Comparison of ENCODE assay signal across 12 mouse cellular contexts in the genomic region with DNA sequence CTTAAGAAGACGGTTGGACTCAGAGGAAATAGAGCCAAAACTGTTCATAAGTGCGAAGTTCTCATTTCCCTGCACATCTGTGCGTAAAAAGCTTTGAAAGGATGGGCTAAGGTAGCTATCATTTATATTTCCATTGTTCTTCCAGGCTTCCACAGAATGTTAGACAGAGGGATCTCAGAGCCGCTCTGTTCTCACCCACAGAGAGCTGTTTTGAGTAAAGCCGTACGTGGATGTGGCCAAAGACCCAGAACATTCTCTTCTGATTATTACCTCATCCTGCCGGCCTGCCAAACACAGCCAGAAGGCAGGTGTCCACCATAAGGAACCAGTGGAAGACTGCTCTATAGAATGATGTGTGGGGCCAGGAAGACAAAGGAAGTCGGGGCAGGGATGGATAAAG. TPM values are rescaled to one million over a fixed set of nuclear protein-coding genes. Genes with fewer than 3 reads are reported as not detected.
DNase-seq lines count a peak whose midpoint lies in the region; ATAC-seq and TF ChIP-seq lines count a peak whose summit lies in the region.
"Had no signal": no experiment of that assay in that cellular context is flagged by ENCODE, and none has a peak within 500 bp of the region (broad histone marks: within the 10 kb centered on the region; RNA-seq: fewer than 3 reads in every experiment).

No protein-coding gene starts in this region.

- 60% methylated on average over 8 of the region's 8 CpGs for WGBS in intestine, embryonic 14.5 days
- 71% methylated on average over 8 of the region's 8 CpGs for WGBS in intestine, postnatal 0 days
- WGBS in embryonic facial prominence, embryonic 13.5 days = 31% methylated on average over 8 of the region's 8 CpGs
- WGBS in limb, embryonic 12.5 days = 28% methylated on average over 8 of the region's 8 CpGs

- H3K4me1 ChIP-seq in intestine, embryonic 14.5 days (replicated peaks; ENCODE audit: control insufficient read depth, insufficient read depth, low read length) = peaks cover 29% of the 10 kb centered on the region
- no peaks in the 10 kb centered on the region for H3K4me1 ChIP-seq in intestine, postnatal 0 days (replicated peaks; ENCODE audit: control insufficient read depth, insufficient read depth, low read length)
- peaks cover 60% of the 10 kb centered on the region for H3K4me1 ChIP-seq in embryonic facial prominence, embryonic 13.5 days
- H3K4me1 ChIP-seq in limb, embryonic 12.5 days (replicated peaks) = peaks cover 67% of the 10 kb centered on the region

- no peak for TF ChIP-seq CTCF in intestine, postnatal 0 days (IDR thresholded peaks at IDR 0.05; ENCODE audit: low read depth)

- H3K9ac ChIP-seq in intestine, embryonic 14.5 days (ENCODE audit: low read length) = no peak overlapping the region
- no peak overlapping the region for H3K9ac ChIP-seq in intestine, postnatal 0 days (ENCODE audit: low read depth, low read length)
- no peak overlapping the region; the same call in 1 of the 2 replicates for H3K9ac ChIP-seq in embryonic facial prominence, embryonic 13.5 days
- no peak overlapping the region for H3K9ac ChIP-seq in limb, embryonic 12.5 days (replicated peaks)

- DNase-seq in intestine, embryonic 14.5 days (ENCODE audit: low spot score) = no peak
- DNase-seq in cerebellum, adult 8-10 months = peak; percentile 39
- DNase-seq in spleen, postnatal 36 days (ENCODE audit: low spot score in 2 of 2) = no peak
- DNase-seq in right cerebral cortex, postnatal 14 days = no peak
- no peak for DNase-seq in retina, postnatal 1 day

- no peak for ATAC-seq in intestine, embryonic 14.5 days (replicated peaks; ENCODE audit: low FRiP score, low TSS enrichment, low read depth)
- ATAC-seq in intestine, postnatal 0 days = no peak
- ATAC-seq in embryonic facial prominence, embryonic 13.5 days (ENCODE audit: insufficient number of reproducible peaks, insufficient read depth, low FRiP score, low TSS enrichment, low read depth) = no peak
- 0 out of 2 replicates have a peak, but pooled peaks have one; percentile 27 for ATAC-seq in limb, embryonic 12.5 days (ENCODE audit: insufficient number of reproducible peaks, insufficient read depth, low FRiP score, low TSS enrichment, low read depth)

- no peaks in the 10 kb centered on the region for H3K9me3 ChIP-seq in intestine, embryonic 14.5 days (ENCODE audit: control insufficient read depth, low read length)
- no peaks in the 10 kb centered on the region for H3K9me3 ChIP-seq in intestine, postnatal 0 days (ENCODE audit: control insufficient read depth)
- no peaks in the 10 kb centered on the region for H3K9me3 ChIP-seq in embryonic facial prominence, embryonic 13.5 days
- H3K9me3 ChIP-seq in limb, embryonic 12.5 days = no peaks in the 10 kb centered on the region
- H3K9me3 ChIP-seq: megakaryocyte, embryonic 14.5 days had no signal

- H3K36me3 ChIP-seq in intestine, embryonic 14.5 days (ENCODE audit: control insufficient read depth, insufficient read depth, low read length) = no peaks in the 10 kb centered on the region
- H3K36me3 ChIP-seq in intestine, postnatal 0 days (ENCODE audit: control insufficient read depth, insufficient read depth) = no peaks in the 10 kb centered on the region
- H3K36me3 ChIP-seq in embryonic facial prominence, embryonic 13.5 days = no peaks in the 10 kb centered on the region
- H3K36me3 ChIP-seq in limb, embryonic 12.5 days = no peaks in the 10 kb centered on the region

- H3K4me3 ChIP-seq in intestine, embryonic 14.5 days (ENCODE audit: low read depth, low read length) = no peak overlapping the region
- no peak overlapping the region for H3K4me3 ChIP-seq in intestine, postnatal 0 days (ENCODE audit: low read depth, low read length)
- no peak overlapping the region for H3K4me3 ChIP-seq in embryonic facial prominence, embryonic 13.5 days
- H3K4me3 ChIP-seq in limb, embryonic 12.5 days (replicated peaks) = no peak overlapping the region
- H3K4me3 ChIP-seq: layer of hippocampus, adult 2 months; megakaryocyte, embryonic 14.5 days had no signal

- no peak overlapping the region for H3K4me2 ChIP-seq in intestine, embryonic 14.5 days (ENCODE audit: low read length)
- no peak overlapping the region for H3K4me2 ChIP-seq in intestine, postnatal 0 days (replicated peaks; ENCODE audit: low read depth)
- no peak overlapping the region for H3K4me2 ChIP-seq in embryonic facial prominence, embryonic 13.5 days
- H3K4me2 ChIP-seq in limb, embryonic 12.5 days = no peak overlapping the region
- H3K4me2 ChIP-seq: liver, embryonic 11.5 days had no signal

- no peaks in the 10 kb centered on the region for H3K27me3 ChIP-seq in intestine, embryonic 14.5 days (replicated peaks; ENCODE audit: control insufficient read depth, insufficient read depth, low read length)
- H3K27me3 ChIP-seq in intestine, postnatal 0 days (replicated peaks; ENCODE audit: control insufficient read depth, insufficient read depth, low read length) = no peaks in the 10 kb centered on the region
- H3K27me3 ChIP-seq in embryonic facial prominence, embryonic 13.5 days = no peaks in the 10 kb centered on the region
- H3K27me3 ChIP-seq in limb, embryonic 12.5 days = no peaks in the 10 kb centered on the region
- H3K27me3 ChIP-seq: megakaryocyte, embryonic 14.5 days had no signal

- H3K27ac ChIP-seq in intestine, embryonic 14.5 days (ENCODE audit: low read depth) = 0 out of 2 replicates have a peak overlapping the region, but pooled peaks have one; percentile 2
- H3K27ac ChIP-seq in intestine, postnatal 0 days (ENCODE audit: low read depth, low read length) = no peak overlapping the region
- H3K27ac ChIP-seq in embryonic facial prominence, embryonic 13.5 days = peak overlapping the region; percentile 96
- H3K27ac ChIP-seq in limb, embryonic 12.5 days = peak overlapping the region; percentile 99
- H3K27ac ChIP-seq: layer of hippocampus, adult 2 months had no signal

RNA-seq across cellular contexts. Expression of a gene that starts 21.9 kb away (rescaled TPM):
- polyA plus RNA-seq in intestine, embryonic 14.5 days (2014; fragmentation: Nextera tagmentation; extraction: Ambion mirVana) = not detected in 2 replicates
- polyA plus RNA-seq in intestine, postnatal 0 days (2015; fragmentation: Nextera tagmentation; extraction: Ambion mirVana) = not detected in 2 replicates
- polyA plus RNA-seq in embryonic facial prominence, embryonic 13.5 days (2015; fragmentation: Nextera tagmentation; extraction: Ambion mirVana) = not detected in 2 replicates
- not detected in 2 replicates for polyA plus RNA-seq in limb, embryonic 12.5 days (2016; fragmentation: Nextera tagmentation; extraction: Ambion mirVana)
- polyA plus RNA-seq: heart, embryonic 14.5 days; liver, embryonic 11.5 days had no signal

RNA-seq across cellular contexts. Expression of a gene that starts 32.3 kb away (rescaled TPM):
- 37.4 and 40.3 TPM in 2 replicates for polyA plus RNA-seq in intestine, embryonic 14.5 days (2014; fragmentation: Nextera tagmentation; extraction: Ambion mirVana)
- polyA plus RNA-seq in intestine, postnatal 0 days (2015; fragmentation: Nextera tagmentation; extraction: Ambion mirVana) = 35.0 and 36.6 TPM in 2 replicates
- polyA plus RNA-seq in embryonic facial prominence, embryonic 13.5 days (2015; fragmentation: Nextera tagmentation; extraction: Ambion mirVana) = 50.4 and 51.4 TPM in 2 replicates
- 43.2 and 45.9 TPM in 2 replicates for polyA plus RNA-seq in limb, embryonic 12.5 days (2016; fragmentation: Nextera tagmentation; extraction: Ambion mirVana)
